In genomic region chr9:7272214-7272613, GRCm38 (mm10) we compare ENCODE assay signal across 32 mouse cellular contexts. TPM values are rescaled to one million over a fixed set of nuclear protein-coding genes. Genes with fewer than 3 reads are reported as not detected.
DNase-seq lines count a peak whose midpoint lies in the region; ATAC-seq lines count a peak whose summit lies in the region.
"Had no signal": no experiment of that assay in that cellular context is flagged by ENCODE, and none has a peak within 500 bp of the region (broad histone marks: within the 10 kb centered on the region; RNA-seq: fewer than 3 reads in every experiment).

Mmp13 (plus strand) TSS chr9:7272514.

- no peaks in the 10 kb centered on the region for H3K4me1 ChIP-seq in embryonic facial prominence, embryonic 14.5 days (ENCODE audit: control insufficient read depth, insufficient read depth, low read length)
- H3K4me1 ChIP-seq in embryonic facial prominence, embryonic 10.5 days, result no peaks in the 10 kb centered on the region
- no peaks in the 10 kb centered on the region for H3K4me1 ChIP-seq in embryonic facial prominence, embryonic 15.5 days
- H3K4me1 ChIP-seq: forebrain, embryonic 10.5 days; forebrain, embryonic 13.5 days; heart, embryonic 12.5 days; heart, embryonic 15.5 days; hindbrain, embryonic 10.5 days; hindbrain, embryonic 13.5 days had no signal

- 68% methylated on average over 1 of the region's 1 CpGs for WGBS in embryonic facial prominence, embryonic 14.5 days
- 75% methylated on average over 1 of the region's 1 CpGs for WGBS in embryonic facial prominence, embryonic 10.5 days
- 74% methylated on average over 1 of the region's 1 CpGs for WGBS in embryonic facial prominence, embryonic 15.5 days

- H3K9ac ChIP-seq in embryonic facial prominence, embryonic 14.5 days (ENCODE audit: low read depth, low read length), result no peak within 1 kb of the TSS
- H3K9ac ChIP-seq in embryonic facial prominence, embryonic 15.5 days, result no peak within 1 kb of the TSS
- H3K9ac ChIP-seq: forebrain, embryonic 13.5 days; heart, embryonic 12.5 days; heart, embryonic 15.5 days; hindbrain, embryonic 13.5 days had no signal

- no peaks in the 10 kb centered on the region for H3K27me3 ChIP-seq in embryonic facial prominence, embryonic 14.5 days (replicated peaks; ENCODE audit: control insufficient read depth, insufficient read depth, low read length)
- no peaks in the 10 kb centered on the region for H3K27me3 ChIP-seq in embryonic facial prominence, embryonic 10.5 days (replicated peaks; ENCODE audit: low read depth, poor library complexity, severe bottlenecking)
- H3K27me3 ChIP-seq in embryonic facial prominence, embryonic 15.5 days, result no peaks in the 10 kb centered on the region
- H3K27me3 ChIP-seq: forebrain, embryonic 13.5 days; hindbrain, embryonic 13.5 days had no signal

- no peak for ATAC-seq in embryonic facial prominence, embryonic 14.5 days (ENCODE audit: low read depth)
- ATAC-seq in embryonic facial prominence, embryonic 15.5 days (ENCODE audit: insufficient number of reproducible peaks, low FRiP score, low TSS enrichment, low read depth), result no peak
- ATAC-seq in megakaryocyte progenitor cell, adult 5-6 weeks (replicated peaks; ENCODE audit: poor library complexity), result 0 out of 2 replicates have a peak, but pooled peaks have one; percentile 20
- ATAC-seq: activated CD4-positive, CD25-positive, alpha-beta regulatory T cell, adult 4 months; CD4-positive, CD25-positive, alpha-beta regulatory T cell, adult 4 months; forebrain, embryonic 13.5 days; forebrain, embryonic 16.5 days; intestine, postnatal 0 days had no signal

- DNase-seq in embryonic facial prominence, embryonic 14.5 days (ENCODE audit: low spot score), result no peak
- no peak for DNase-seq in embryonic facial prominence, embryonic 10.5 days (ENCODE audit: low spot score)
- peak; percentile 58 for DNase-seq in 3T3-L1 (ENCODE audit: low read depth, low spot score)
- no peak for DNase-seq in ovary, postnatal 36 days (ENCODE audit: low spot score)
- no peak for DNase-seq in adipocyte (ENCODE audit: low spot score)
- no peak for DNase-seq in spleen, postnatal 14 days (ENCODE audit: low spot score in 2 of 2)
- DNase-seq: adrenal gland, postnatal 10 days; adrenal gland, postnatal 36 days; cerebellum, adult 18-20 months; cerebellum, adult 9-10 months; cerebellum, postnatal 25 days; gastrocnemius, postnatal 10 days; gastrocnemius, postnatal 36 days; heart, postnatal 10 days; heart, postnatal 36 days had no signal

- H3K9me3 ChIP-seq in embryonic facial prominence, embryonic 14.5 days (ENCODE audit: control insufficient read depth, low read length), result no peaks in the 10 kb centered on the region
- H3K9me3 ChIP-seq in embryonic facial prominence, embryonic 10.5 days, result no peaks in the 10 kb centered on the region
- no peaks in the 10 kb centered on the region for H3K9me3 ChIP-seq in embryonic facial prominence, embryonic 15.5 days (replicated peaks)
- H3K9me3 ChIP-seq: forebrain, embryonic 10.5 days; forebrain, embryonic 13.5 days; heart, embryonic 12.5 days; heart, embryonic 15.5 days; hindbrain, embryonic 10.5 days; hindbrain, embryonic 13.5 days had no signal

- no peak within 1 kb of the TSS for H3K27ac ChIP-seq in embryonic facial prominence, embryonic 14.5 days (replicated peaks; ENCODE audit: low read depth, low read length)
- H3K27ac ChIP-seq in embryonic facial prominence, embryonic 10.5 days (replicated peaks), result no peak within 1 kb of the TSS
- H3K27ac ChIP-seq in embryonic facial prominence, embryonic 15.5 days (replicated peaks), result no peak within 1 kb of the TSS
- H3K27ac ChIP-seq: forebrain, embryonic 10.5 days; forebrain, embryonic 13.5 days; heart, embryonic 15.5 days; hindbrain, embryonic 10.5 days; hindbrain, embryonic 13.5 days had no signal

- H3K36me3 ChIP-seq in embryonic facial prominence, embryonic 14.5 days (ENCODE audit: control insufficient read depth, insufficient read depth, low read length), result no peaks in the 10 kb centered on the region
- H3K36me3 ChIP-seq in embryonic facial prominence, embryonic 10.5 days (replicated peaks), result no peaks in the 10 kb centered on the region
- no peaks in the 10 kb centered on the region for H3K36me3 ChIP-seq in embryonic facial prominence, embryonic 15.5 days
- H3K36me3 ChIP-seq: forebrain, embryonic 10.5 days; heart, embryonic 12.5 days; heart, embryonic 15.5 days; hindbrain, embryonic 10.5 days; hindbrain, embryonic 13.5 days had no signal

- no peak within 1 kb of the TSS for H3K4me3 ChIP-seq in embryonic facial prominence, embryonic 14.5 days (ENCODE audit: low read depth, low read length)
- no peak within 1 kb of the TSS for H3K4me3 ChIP-seq in embryonic facial prominence, embryonic 10.5 days
- H3K4me3 ChIP-seq in embryonic facial prominence, embryonic 15.5 days (replicated peaks), result no peak within 1 kb of the TSS
- H3K4me3 ChIP-seq: forebrain, embryonic 10.5 days; forebrain, embryonic 13.5 days; heart, embryonic 12.5 days; heart, embryonic 15.5 days; hindbrain, embryonic 10.5 days; hindbrain, embryonic 13.5 days had no signal

- H3K4me2 ChIP-seq in embryonic facial prominence, embryonic 14.5 days (ENCODE audit: low read depth, low read length), result no peak within 1 kb of the TSS
- no peak within 1 kb of the TSS for H3K4me2 ChIP-seq in embryonic facial prominence, embryonic 15.5 days (replicated peaks)
- H3K4me2 ChIP-seq: forebrain, embryonic 13.5 days; heart, embryonic 12.5 days; heart, embryonic 15.5 days; hindbrain, embryonic 13.5 days had no signal

RNA-seq across cellular contexts. Expression of gene Mmp13, which starts in this region (rescaled TPM):
- polyA plus RNA-seq in embryonic facial prominence, embryonic 14.5 days (2014; fragmentation: Nextera tagmentation; extraction: Ambion mirVana), result 3.4 and 12.3 TPM in 2 replicates
- polyA plus RNA-seq in embryonic facial prominence, embryonic 10.5 days (2016; fragmentation: Nextera tagmentation; extraction: Ambion mirVana), result not detected in 2 replicates
- 20.7 and 33.1 TPM in 2 replicates for polyA plus RNA-seq in embryonic facial prominence, embryonic 15.5 days (2015; fragmentation: Nextera tagmentation; extraction: Ambion mirVana)
- not detected in 2 replicates for total RNA-seq in megakaryocyte progenitor cell, adult 5-6 weeks (2015)
- total RNA-seq in megakaryocyte progenitor cell, adult 5-6 weeks (2017), result not detected in 2 replicates
- total RNA-seq: common myeloid progenitor, adult 5-6 weeks; gastrocnemius, adult 18-20 months; gastrocnemius, postnatal 36 days; heart, postnatal 10 days; MEL had no signal
- polyA plus RNA-seq: activated CD4-positive, CD25-positive, alpha-beta regulatory T cell, adult 4 months; CD4-positive, CD25-positive, alpha-beta regulatory T cell, adult 4 months; embryonic facial prominence, embryonic 11.5 days; forebrain, embryonic 10.5 days; forebrain, embryonic 13.5 days; forebrain, embryonic 16.5 days; hindbrain, embryonic 10.5 days; hindbrain, embryonic 13.5 days; intestine, embryonic 14.5 days had no signal

Comparison
In these comparisons a context has a peak if more than half of its experiments do, and no peak if none do; other contexts are left out.
1. Peak in ATAC-seq in megakaryocyte progenitor cell, adult 5-6 weeks; RNA of the gene not detected or under 1 TPM.